Mouse (Mus musculus) frontal cortex, postnatal 25 days (tissue): ENCODE measurements around the gene Abhd14a.

ENCODE experiments used
- DNase-seq, 2 experiments: peaks; one replicate each; pipeline ENCODE4 v3.0.0; 2022; ENCODE audit warnings: low spot score in 2 of 2

Gene Abhd14a

DNA sequence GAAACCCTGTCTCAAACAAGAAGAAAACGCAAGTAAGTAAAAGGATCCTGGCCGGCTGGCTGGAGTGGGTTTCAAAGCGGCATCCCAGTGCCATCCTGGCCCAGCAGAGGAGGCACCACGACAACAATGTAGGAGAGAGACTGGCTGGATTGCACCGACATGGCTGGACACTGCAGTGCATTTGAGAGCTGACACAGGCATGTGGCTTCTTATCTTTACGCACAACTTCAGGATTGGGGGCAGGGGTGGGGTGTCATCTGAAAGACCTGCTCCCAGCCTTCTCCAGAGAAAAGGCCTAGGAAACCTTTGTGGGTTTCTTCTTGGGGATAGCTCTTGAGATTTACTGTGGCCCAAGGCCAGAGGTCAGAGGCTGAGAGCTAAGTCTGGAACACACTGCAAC is 35.7 kb downstream of the Abhd14a start:
- no peak for DNase-seq

DNA sequence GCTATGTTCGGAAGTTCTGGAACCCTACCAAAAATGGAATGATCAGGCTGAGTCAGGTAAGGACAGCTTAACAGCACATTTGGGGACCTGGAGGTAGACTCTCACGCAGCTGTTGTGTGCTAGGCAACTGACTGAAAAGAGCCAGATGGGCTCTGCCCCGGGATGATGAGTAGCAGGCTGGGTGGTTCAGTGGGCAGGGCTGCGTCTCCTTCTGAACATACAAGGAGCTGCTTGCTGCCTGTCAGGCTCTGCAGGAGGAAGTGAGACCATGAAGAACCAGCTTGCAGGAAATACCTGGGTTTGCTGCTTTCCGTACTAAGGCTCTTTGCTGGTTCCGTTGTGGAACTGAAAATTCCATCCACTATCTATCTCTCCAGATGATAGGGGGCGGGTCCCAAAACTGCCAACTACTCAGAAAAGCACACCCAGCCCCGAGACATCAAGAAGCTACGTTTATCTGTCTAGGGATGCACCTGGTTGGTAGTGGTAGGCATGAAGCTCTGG is 36.3 kb downstream of the Abhd14a start:
- DNase-seq: no peak

DNA sequence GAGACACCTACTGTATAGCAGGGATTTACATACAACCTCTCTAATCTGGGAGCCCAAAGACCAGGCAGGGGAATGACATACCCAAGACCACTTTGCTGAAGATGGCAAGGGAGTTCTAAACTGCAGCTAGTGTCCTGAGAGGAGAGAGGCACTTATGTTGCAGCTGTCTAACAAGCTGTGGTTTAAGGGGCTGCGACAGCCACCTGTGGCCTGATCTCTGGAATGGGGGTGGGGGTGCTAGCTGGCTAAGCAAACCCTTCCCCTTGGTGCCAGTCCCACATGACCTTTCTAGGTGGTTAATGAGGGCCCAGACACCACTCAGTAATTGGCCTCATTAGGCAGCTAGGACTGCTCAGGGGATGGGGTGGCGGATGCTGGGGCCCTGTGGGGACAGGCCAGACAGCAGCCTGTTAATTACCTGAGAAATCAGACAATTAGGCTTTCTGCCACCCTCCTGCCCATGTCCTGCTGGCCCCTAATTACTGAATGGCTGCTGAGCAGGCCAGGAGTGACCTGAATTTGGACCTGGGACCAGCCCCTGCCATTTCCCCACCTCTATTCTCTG is 37.3 kb downstream of the Abhd14a start:
- DNase-seq: no peak

DNA sequence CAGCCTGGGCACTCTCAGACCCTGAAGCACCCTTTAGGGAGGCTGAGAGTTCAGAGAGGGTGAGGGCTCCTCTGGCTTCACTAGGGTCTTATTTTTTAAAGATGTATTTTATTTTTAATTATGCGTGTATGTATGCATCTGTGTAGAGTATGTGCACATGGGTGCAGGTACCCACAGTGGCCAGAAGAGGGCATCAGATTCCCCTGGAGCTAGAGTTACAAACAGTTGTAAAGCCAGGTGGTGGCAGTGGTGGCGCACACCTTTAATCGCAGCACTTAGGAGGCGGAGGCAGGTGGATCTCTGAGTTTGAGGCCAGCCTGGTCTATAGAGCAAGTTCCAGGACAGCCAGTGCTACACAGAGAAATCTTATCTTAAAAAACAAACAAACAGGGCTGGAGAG is 38.4 kb downstream of the Abhd14a start:
- no peak for DNase-seq

DNA sequence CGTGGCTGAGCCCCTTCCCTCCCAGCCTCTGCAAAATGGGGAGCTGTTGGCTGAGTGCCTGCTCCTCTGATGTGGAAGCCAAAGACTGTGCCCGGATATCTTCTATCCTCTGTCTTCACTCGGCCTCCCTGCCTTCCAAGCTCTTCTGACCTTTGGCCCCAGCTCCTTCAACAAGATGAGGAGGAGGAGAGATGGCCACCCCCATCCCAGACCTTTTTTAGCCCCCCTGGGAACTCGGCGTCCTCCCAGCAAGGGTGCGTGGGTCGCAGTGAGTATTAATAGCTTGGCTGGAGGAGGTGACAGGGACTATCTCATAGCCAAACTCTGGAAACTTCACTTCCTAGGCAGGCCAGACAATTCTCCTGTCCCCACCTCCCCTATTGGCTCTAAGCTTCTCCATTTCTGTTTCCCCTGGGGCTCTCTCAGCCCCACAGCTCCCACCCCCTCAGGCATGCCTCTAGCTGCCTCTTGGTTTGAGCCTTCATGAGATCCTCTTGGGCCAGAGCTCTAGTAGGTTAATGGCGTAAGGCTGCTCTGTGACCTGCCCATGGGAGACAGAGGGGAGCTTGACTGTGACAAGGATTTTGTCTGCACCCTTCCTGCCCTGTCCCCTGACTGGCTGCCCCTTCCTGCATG is 40.9 kb downstream of the Abhd14a start:
- no peak for DNase-seq

DNA sequence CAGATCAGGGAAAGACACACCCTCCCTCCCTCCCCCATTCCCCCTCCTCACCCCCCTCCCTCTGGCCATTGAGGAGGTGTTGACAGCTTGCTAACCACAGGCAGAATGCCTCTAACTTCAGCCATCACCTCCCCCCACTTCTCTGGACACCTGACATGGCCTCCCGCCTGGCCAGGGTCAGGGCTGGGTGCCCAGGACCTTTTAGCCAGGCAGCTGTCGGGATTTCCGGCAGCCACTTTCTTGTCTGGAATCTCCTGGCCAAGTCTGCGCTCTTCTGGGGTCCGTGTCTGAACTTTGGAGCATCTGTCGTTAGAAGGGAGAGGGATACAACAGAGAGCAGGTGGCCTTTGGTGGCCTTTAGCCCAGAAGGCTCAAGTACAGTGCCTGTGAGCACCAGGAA is 42.2 kb downstream of the Abhd14a start:
- DNase-seq: no peak

DNA sequence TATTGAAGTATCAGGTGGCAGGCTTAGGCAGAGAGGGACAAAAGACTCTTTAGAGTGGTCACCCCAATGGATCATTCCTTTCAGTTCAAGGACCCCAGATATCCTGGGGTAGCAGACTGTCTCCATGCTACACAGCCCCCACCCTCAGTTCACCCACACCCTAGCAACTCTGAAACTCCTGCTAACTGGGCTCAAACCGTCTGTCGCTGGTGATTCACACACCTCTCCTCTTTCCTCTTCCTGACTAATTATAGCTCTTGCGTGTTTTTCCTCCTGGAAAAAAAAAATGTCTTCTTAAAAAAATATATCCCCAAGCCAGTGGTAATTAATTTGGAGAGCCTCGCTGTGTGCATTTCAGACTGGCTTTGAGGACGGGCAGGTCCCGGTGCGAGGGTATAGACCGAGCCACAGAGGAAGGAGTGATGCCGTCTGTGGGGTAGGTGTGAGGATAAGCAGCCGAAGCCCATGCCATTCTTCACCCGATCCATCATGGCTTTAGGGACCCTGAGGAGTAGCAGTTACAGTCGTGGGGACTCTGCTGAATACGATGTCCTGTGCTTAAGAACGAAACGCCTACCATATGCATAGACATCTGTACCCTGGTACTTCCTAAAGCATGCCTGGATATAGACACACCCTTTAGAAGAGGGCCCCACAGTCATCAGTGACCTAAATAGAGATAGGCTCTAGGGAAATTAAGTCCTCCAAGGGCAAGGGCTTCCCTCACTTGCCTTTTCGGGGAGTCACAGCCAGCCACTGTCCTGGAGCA is 44.7 kb downstream of the Abhd14a start:
- DNase-seq: no peak

DNA sequence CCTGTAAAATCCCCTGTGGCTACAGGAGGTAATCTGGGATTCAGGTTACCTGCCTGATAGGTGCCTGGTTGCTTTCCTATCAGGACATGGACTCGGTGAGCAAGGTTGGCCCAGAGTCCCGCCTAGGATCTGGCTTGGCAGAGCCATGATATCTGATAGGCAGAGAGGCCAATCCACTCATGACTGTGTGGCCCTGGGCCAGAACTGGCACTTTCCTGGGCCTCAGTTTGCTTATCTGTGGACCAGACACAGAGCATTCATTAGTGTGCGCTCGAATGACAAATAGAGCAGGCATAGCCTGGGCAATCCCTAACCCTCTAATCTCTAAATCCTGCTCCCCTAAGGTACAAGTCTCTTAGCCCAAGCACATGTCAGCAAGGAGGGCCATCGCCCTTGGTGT is 45.3 kb downstream of the Abhd14a start:
- no peak for DNase-seq

DNA sequence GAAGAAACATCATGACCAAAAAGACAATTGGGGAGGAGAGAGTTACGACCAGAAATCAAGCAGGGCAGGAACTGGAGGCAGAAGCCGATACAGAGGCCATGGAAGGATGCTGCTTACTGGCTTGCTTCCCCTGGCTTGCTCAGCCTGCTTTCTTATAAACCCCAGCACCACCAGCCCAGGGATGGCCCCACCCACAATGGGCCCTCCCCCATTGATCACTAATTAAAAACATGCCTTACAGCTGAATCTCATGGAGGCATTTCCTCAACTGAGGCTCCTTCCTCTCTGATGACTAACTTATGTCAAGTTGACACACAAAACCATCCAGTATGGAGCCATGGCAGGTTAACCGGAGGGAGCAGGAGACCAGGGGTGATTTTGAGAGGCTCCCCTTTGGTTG is 47.7 kb downstream of the Abhd14a start:
- no peak for DNase-seq

DNA sequence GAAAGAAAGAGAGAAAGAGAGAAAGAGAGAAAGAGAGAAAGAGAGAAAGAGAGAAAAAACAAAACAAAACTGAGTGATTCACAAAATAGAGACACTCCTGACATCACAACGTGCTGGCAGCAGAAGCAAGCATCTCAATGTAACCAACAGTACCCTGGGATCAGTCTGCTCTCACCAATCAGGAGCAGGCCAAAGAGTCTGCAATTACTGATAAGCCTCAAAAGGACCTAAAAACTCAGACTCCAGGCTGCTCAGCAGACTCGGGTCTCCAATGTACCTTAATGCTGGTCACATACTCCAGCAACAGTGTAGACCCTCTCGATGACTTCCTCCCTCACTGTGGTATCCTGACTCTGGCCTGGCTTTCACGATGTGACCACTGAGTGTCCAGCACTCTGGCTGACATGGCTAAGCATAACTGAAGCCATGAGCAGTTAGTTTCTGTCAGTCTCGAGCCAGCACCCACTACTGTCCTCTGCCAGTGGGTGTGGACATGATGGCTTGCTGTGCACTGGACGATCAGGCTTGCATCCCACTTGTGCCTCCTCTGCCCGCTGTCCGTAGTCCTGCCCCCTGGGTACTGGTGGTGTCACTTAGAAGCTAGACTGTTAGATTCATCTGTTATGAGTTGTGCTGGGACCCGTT is 48.7 kb downstream of the Abhd14a start:
- DNase-seq: no peak

DNA sequence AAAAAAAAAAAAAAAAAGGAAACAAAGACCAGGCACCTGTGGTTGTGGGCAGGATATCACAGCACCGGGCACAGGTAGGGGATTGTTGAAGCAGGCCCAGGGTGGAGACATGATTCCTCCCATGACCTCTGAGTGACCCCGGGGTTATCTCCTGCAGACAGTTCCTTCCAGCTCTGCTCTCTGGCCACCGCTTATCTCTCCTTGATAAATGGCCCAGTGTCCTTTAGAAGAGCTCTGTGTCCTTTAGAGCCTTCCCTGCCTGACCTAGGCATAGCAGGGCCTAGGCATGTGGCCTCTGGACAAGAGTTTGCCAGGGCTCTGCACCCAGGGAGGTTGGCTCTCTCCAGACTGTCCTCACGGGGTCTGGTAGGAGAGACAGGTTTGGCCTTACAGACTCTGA is 49.7 kb downstream of the Abhd14a start:
- DNase-seq: no peak

DNA sequence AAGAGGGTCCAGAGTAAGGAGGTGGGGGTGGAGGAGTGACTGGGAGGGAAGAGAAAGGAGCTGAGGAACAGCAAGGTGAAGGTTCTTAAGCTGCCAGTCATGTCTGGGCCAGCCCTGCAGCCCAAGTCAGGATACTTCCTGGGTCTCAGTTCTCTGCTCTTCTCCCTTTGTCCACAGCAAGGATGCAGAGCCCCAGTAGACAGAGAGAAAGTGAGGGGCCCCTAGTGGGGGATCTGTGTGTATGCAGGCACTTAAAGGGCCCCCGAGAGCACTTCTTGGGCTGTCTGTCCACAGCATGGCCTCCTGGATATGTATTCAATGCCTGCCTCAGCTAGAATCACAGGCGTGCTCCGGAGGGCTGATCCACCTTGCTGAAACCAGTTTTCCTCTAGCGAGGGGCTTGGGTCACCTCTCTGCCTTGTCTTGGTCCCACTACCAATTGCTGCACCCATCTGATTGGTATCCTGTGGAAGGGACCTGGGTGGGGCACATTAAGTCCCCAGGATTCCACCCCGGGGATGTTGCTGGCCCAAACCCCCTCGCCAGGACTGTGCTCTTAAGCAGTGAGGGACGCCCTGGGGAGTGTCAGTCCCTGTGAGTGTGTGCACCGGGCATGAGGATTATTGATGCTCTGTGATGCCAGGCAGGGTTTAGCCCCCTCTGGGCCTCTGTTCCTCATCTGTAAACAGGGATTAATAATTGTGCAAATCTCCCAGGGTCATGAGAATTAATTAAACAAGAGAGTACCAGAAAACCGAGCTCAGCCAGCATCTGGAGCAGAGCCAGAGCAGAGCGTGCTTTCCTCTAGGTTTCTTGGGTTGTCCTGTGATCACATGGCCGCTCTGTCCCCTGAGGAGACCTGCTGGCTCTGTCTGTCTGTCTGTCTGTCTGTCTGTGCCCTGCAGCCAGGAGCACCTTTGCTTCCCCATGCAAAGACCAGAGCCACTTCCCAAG is 52.6 kb downstream of the Abhd14a start:
- no peak for DNase-seq

DNA sequence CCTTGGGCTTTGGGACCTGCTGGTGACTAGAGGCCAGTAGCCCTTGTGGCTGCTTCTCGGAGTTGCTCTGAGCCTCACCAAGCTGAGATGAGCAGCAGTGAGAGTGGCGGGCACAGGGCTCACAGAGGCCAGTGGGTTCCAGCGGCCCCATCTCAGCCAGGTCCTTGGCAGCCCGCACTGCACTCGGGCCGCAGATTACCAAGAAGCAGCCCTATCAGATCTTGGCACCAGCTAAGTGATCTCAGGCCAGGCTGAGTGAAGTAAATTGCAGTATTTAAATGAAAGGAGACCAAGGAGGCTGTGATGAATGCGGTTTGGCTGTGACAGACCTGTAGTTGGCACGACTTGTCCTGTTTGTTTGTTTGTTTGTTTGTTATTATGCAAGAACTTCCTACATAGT is 53.9 kb downstream of the Abhd14a start:
- no peak for DNase-seq

DNA sequence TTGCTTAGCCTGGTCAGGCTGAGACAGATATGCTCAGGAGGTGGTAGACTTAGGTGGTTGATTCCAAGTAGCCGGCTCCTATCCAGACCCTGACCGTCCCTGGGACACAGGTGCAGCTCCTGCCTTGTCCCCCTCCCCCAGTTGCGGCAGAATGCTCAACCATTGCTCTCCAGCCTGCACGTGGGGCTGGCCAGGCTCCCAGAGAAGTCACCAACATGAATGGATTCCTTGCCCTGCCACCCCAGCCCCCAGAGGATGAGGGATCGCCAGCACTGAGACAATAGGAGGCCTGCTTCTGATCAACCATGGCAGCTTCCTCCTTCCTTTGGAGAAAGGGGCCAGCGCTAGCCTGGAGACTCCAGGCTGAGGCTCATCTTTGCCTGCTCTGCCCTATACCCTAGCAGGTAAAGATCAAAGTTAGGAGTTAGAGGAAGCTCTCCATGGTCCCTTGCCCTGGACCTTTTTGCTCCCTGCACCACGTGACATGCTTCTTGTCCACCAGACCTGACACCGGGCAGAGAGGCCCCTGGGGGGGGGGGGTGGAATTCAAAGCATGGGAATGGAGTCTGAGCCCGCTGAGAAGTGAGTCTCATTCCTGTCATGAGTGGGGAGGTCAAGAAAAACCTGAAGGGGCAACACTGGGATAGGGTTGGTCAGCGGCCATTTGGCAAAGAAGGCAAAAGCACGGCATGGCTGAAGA is 54.5 kb downstream of the Abhd14a start:
- DNase-seq: no peak
